ENCODE assay signal across 8 mouse cellular contexts in genomic region chr8:122281317-122282034, GRCm38 (mm10). TPM values are rescaled to one million over a fixed set of nuclear protein-coding genes. Genes with fewer than 3 reads are reported as not detected.
A peak's percentile ranks its signal among the peaks of the same experiment; 100 is the strongest.
DNase-seq lines count a peak whose midpoint lies in the region; ATAC-seq and TF ChIP-seq lines count a peak whose summit lies in the region.

No protein-coding gene starts in this region.

- no peaks in the 10 kb centered on the region for H3K27me3 ChIP-seq in megakaryocyte, embryonic 14.5 days (replicated peaks)

- peak; percentile 71 for ATAC-seq in activated CD4-positive, CD25-positive, alpha-beta regulatory T cell, adult 4 months

- no peak overlapping the region for H3K27ac ChIP-seq in cortical plate, adult 2 months (ENCODE audit: insufficient read depth, low read length)

- TF ChIP-seq CTCF in cortical plate, adult 2 months (IDR thresholded peaks at IDR 0.05; ENCODE audit: extremely low read depth, insufficient read depth, low read length): no peak

- no peaks in the 10 kb centered on the region for H3K9me3 ChIP-seq in megakaryocyte, embryonic 14.5 days

- peak overlapping the region; percentile 47 for H3K4me3 ChIP-seq in cortical plate, adult 2 months (ENCODE audit: insufficient read depth, low read length)
- peak overlapping the region; percentile 98 for H3K4me3 ChIP-seq in megakaryocyte, embryonic 14.5 days (replicated peaks)

- peak; percentile 50; the same call in 1 of the 2 replicates for TF ChIP-seq POLR2A in cortical plate, adult 2 months (IDR thresholded peaks at IDR 0.05; ENCODE audit: extremely low read depth, insufficient read depth, low read length)

- peaks cover 42% of the 10 kb centered on the region for H3K36me3 ChIP-seq in megakaryocyte, embryonic 14.5 days (replicated peaks; ENCODE audit: low read length)

- H3K4me1 ChIP-seq in cortical plate, adult 2 months (ENCODE audit: control insufficient read depth, insufficient read depth, low read length): no peaks in the 10 kb centered on the region
- peaks cover 76% of the 10 kb centered on the region for H3K4me1 ChIP-seq in megakaryocyte, embryonic 14.5 days

- DNase-seq in gastrocnemius, adult 8-10 months (ENCODE audit: low spot score in 2 of 2): peak; percentile 99
- peak; percentile 87 for DNase-seq in hindlimb bud, embryonic 11.5 days (ENCODE audit: extremely low spot score, low read depth, low spot score)
- peak; percentile 91 to 98 for DNase-seq in left cerebral cortex, adult 8-10 months (ENCODE audit: low spot score in 2 of 2)
- peak; percentile 99 for DNase-seq in right cerebral cortex, postnatal 10 days (ENCODE audit: low spot score in 2 of 2)
- DNase-seq in urinary bladder, postnatal 25 days (ENCODE audit: low spot score): peak; percentile 99

RNA-seq across cellular contexts. Expression of gene Zfpm1, which starts 0.5 kb away (rescaled TPM):
- polyA plus RNA-seq in activated CD4-positive, CD25-positive, alpha-beta regulatory T cell, adult 4 months (2017; shearing (Covaris generic)): 1 to 10 TPM; 1.7 to 2.2 TPM
- polyA plus RNA-seq in cortical plate, adult 2 months (2012; rRNA removed): 32.1 and 39.0 TPM in 2 replicates
- total RNA-seq in gastrocnemius, adult 8-10 months (2022): 1 to 10 TPM; 4.7 to 9.2 (median 6.3) TPM
- total RNA-seq in left cerebral cortex, adult 8-10 months (2022): 10 to 100 TPM; 38.9 to 50.1 (median 44.4) TPM
- 1,238 and 3,030 TPM in 2 replicates for polyA plus RNA-seq in megakaryocyte, embryonic 14.5 days (2012; ENCODE audit: insufficient read depth, low replicate concordance)

Comparison
In these comparisons a context has a peak if more than half of its experiments do, and no peak if none do; other contexts are left out.
1. RNA of gene Zfpm1, which starts 0.5 kb away (polyA plus RNA-seq): 1,238 to 3,030 TPM in megakaryocyte, embryonic 14.5 days; 32.1 to 39.0 TPM in cortical plate, adult 2 months and 1.7 to 2.2 TPM in activated CD4-positive, CD25-positive, alpha-beta regulatory T cell, adult 4 months; every median in the first group is over 10 times any median in the second.
2. Peak in every context shown above with its lines, with median percentiles within 50 percentile points of each other: DNase-seq.